Mouse (Mus musculus) c-Kit-positive CD71-positive TER-119-positive erythroid progenitor cells, embryonic 14.5 days (primary cell): Measurements from ENCODE around the gene Actb.

Experiments used
- DNase-seq: peaks from one replicate; pipeline ENCODE4 v3.0.0-alpha.2; 2013; ENCODE audit warnings: low spot score

Gene Actb

DNA sequence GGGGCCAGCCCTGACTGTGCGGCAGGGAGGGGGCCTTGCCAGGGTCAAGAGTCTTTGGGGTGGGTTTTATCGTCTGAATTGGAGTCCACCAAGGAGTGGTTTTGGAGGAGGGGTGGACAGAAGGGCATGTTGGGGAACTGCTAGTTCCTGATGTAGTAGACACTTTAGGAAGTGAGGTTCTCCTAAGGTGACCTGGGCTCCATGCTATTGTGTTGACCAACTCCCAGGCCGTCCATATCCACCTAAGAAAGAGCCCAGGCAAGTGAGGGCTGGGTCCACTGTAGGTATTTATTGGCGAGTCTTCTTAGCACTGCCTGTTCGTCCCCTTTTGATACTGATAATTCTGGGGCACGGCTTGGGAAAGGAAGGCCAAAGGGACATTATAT is 14.5 kb upstream of the Actb start:
- no peak for DNase-seq

DNA sequence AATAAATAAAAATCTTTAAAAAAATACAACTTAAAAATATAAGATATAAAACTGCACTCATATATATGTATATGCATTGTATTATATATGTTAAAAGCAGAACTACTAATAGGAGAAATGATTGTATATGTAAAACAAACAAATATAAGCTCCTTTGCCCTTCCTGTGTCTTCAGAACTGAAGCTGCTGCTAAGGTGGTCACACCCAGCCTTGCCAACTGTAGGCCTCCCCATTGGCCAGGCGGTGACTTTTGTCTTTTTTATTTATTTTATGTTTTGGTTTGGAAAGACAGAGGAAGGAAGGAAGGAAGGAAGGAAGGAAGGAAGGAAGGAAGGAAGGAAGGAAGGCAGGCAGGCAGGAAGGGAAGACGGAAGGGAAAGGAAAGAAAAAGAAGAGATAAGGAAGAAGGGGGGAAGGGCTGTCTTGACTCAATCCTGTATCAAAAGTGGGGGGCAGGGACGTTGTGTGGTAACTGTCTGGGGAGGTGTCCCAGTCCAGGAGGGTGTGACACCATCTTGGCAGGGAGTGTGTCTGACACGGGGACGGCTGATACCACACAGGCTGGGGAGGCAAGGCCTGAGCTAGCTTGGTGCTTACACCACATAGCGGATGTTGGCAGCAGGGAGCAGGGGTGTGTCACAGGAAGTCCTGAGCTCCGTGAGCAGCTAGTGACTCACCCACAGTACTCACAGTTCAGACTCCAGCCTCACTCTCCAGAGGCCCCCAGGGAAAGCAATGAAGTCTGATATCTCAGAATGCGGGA is 13.9 kb upstream of the Actb start:
- peak; percentile 95 for DNase-seq

DNA sequence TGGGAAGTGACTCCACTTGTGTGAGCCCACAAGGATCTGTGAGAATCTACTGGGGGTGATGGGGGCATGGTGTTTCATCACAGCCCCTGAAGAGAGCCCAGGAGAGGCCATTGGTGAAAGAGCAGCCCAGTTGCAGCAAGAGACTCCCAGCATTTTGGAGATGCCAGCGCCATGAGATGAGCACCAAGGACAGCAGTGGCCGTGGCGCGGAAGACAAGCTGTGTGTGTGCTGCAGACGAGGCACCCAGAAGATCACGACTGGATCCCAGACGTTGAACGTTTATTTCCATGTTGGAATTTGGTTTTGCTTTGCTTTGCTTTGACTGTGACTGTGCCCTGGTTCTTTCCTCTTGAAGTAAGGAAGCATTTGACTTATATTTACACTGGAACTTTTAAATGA is 10.8 kb upstream of the Actb start:
- no peak for DNase-seq

DNA sequence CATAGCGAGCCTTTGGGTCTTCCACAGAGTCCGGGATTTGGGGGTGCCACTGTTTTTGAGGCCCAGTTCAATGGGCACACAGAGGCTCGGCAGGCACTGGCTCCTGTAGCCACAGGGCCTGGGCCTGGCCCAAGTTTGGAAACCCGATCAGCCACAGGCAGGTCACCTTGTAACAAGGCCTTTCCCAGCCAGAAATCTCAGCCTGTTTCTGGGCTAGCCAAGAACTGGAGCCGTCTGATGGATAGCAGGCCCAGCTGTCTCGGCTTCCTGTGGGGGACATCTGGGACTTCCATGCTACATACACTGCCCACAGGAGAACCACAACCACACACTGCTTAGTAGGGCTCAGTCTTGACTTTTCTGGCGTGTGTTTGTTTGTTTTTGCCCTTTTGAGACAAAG is 10.0 kb upstream of the Actb start:
- no peak for DNase-seq

DNA sequence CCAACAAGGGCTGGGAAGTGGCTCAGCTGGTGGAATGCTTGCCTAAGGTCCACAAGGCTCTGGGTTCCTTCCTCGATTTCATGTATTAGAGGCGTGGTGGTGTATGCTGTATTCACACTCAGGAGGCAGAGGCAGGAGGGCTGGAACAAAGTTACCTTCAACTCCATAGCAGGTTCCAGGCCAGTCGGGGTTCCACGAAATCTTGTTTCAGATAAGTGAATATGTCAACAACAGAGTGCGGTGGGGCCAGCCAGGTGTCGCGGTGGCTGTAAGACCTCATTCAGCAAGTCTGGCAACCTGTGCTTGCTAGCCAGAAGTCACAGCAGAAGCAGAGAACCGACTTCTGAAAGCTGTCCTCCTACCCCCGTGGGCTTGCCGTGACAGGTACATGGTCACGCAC is 8.7 kb upstream of the Actb start:
- DNase-seq = no peak

DNA sequence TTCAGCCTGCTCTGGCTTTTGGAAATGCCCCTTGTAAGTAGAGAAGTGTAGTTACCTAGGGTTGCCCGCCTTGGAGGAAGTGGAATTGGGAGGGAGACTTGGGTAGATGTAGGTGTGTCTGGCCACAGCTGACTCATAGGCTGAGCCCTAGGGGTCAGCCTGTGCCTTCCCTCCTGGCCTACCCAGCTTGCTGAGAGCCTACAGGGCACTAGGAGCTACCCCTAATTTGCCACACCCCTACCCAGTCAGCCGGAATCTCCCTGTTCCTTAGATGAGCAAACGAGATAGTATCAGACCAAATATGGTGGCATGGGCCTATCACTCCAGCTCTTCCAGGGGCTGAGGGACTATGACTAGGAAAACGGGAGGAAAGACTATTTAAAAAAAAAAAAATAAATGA is 6.2 kb upstream of the Actb start:
- no peak for DNase-seq

DNA sequence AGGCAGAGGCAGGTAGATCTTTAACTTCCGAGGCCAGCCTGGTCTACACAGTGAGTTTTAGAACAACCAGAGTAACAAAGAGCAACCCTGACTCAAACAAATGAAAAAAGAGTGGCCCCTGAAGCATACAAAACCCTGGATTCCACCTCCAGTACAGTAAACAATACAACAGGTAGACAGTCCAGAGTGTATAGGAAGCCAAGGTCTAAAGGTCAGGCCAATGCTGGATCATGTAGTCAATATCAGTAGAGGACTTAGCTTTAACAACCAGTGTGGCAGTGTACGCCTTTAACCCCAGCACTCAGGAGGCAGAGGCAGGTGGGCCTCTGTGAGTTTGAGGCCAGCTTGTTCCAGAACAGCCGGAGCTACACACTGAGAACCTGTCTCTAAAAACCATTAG is 5.8 kb upstream of the Actb start:
- no peak for DNase-seq

DNA sequence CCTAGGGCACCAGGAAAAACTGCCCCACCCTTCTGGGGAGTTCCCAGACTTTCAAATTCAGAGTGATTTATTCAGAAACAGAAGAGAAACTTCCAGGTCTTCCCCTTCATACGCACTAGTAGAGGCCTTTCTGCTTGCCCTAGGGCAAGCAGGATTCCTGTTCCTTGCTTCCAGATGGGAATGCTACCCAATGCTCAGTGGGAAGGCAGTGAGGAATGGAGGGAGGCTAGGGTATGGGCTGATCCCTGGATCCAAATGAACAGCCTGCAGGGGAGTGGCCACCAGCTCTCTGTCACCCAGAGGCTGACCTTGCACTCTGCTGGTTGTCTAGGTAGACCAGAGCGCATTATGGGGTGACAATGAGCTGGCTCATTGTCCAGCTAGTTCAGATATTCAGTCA is 5.1 kb upstream of the Actb start:
- no peak for DNase-seq

DNA sequence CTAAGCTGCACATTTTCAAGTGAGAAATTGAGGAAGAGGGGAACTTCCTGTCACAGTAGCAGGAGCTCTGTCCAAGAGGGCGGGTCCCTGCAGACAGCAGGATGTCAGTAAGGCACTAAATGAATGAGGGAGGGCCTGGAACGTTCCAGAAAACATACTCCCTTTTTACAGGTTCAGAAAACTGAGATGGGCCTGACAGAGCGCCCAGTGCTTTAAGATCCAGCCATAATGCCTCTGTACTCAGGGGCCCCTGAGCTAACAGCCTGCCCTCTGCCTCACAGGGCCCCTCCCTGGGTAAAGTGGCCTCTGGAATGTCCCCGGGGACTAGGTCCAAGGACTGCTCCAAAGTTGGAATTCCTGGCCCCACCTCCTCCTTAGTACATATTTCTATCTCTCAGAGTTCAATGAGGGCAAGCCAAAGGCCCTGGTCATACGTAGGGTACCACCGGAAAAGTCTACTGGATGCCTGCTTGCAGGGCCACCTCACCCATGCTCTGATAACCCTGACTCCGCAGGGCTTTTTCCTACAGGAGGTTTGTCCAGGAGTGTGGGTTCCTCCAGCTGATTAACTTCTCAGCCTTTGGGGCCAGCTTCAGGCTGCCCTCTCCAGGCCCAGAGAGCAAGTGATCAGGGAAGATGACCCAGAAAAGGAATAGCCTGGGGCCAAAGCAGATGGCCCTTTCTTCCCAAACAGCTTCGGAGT is 3.2 kb upstream of the Actb start:
- DNase-seq = no peak

DNA sequence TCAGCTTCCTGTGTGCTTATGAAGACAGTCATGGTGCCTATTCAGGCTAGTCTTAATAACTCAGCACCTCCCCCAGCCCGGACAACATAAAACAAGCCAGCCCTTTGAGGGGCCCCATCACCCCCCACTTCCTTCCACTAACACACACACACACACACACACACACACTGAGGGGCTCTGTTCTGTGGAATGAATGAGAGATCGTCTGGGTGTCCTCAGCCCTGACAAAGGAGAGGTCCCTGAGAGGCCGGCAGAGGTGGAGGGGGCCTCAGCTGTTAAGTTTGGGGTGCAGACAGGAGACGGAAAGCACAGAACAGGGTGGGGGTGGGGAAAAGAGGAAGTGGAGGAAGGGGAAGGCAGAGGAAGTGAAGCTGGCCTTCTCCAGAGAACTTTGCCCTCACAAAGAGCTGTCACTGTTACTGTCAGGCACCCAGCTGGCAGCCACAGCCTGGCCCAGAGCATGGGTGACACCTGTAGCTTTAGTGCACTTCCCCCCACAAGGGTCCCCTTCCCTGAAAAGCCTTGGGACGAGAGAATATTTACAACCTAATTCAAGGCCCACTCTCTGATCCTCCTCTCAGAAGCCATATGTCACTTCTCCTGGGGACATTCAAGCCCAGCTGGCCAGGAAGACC is 2.5 kb upstream of the Actb start:
- DNase-seq = no peak

DNA sequence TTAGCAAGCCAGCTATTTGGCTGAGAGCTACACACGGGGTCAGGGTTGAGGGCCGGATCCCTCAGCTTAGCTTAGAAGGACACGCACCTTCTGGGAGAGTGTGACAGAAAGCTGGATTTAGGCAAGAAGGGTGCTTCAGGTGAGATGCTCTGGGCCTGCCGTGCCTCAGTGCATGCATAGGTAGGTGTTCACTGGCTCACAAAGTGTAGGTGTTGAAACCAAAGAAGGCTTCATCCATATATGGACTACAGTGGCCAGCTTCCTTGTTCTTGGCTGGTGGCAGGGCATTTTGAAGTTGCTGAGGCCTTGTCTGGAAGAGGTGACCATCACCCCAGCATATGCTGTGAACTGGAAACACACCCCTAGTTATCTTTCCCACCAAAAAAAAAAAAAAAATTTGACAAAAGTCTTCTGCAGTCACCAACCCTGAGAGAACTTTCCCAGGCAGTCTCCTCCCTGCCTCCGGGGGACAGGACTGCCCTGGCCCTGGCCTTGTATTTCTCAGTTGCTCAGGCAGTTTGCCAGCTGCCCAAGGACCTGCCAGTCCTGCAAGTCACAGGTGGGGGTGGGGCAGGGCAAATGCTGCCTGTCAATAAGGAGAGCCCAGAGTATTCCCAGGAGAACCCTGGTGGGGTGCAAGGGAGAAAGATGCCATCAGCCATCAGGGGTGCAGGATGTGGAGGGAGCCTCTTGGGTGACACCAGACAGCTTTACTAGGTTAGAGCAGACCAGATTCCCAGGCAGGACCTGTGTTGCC is 1.4 kb upstream of the Actb start:
- no peak for DNase-seq

DNA sequence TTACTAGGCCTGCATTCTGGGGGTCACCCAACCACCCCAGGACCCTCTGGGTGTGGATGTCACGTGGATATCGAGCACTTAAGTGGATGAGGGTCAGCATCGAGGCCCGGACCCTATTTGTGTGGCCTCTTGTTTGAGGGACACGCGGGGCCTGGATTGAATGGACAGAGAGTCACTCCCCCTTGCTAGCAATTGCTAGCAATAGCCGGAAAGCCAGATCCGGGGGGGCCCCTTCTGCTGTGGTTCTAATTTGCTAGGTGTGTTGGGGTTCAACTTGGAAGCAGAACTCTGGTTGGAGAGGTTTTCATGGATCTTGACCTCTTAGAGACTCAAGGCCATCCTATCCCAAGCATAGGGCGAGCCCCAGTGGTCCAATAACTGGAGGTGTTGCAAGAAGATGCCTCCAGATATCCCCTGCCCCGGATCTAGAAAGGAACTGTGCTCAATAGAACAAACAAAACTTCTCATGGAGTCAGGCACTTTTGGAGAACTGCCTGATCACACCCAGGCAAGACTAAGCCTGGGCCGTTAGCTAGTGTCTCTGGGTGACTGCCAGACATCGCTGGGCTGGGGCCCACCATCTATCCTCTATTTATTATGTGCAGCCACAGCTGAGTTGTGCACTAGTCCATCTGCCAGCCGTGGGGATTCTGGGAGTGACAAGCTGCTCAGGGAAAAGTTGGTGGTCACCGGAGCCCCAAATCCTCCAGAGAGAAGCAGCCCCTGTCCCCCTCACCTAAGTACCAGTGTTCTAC is 671 bp upstream of the Actb start:
- no peak for DNase-seq

DNA sequence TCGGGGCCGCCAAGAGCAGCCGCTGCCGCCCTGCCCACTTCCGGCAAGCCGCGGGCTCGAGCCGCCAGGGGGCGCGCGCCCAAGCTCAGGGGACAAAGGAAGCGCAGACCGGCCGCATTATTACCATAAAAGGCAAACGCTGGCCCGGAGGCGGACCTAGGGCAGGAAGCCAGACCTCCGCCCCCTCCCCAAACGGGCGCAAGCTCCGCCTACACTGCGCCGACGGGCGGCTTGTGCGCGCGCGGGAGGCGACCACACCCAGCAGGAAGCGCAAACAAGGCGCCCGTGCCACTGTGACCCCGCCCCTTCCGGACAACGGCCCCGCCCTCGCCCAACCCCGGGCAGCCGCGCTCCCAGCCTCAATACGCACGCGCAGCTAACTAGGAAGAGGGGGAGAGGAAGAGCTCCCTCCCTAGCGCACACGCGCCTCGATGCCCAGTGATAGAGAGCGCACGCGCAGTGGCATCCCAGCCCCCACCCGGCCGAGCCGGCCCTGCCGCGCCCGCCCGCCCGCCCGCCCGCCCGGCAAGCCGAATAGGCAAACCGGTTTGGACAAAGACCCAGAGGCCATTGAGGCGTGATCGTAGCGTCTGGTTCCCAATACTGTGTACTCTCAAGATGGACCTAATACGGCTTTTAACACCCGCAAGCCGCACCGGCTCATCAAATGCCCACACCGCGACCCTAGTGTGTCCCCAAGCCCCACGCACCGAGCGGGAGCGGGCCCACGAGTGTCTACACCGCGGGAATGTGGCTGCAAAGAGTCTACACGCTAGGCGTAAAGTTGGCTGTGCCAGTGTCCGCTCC is 626 bp downstream of the Actb start:
- DNase-seq = peak; percentile 94

DNA sequence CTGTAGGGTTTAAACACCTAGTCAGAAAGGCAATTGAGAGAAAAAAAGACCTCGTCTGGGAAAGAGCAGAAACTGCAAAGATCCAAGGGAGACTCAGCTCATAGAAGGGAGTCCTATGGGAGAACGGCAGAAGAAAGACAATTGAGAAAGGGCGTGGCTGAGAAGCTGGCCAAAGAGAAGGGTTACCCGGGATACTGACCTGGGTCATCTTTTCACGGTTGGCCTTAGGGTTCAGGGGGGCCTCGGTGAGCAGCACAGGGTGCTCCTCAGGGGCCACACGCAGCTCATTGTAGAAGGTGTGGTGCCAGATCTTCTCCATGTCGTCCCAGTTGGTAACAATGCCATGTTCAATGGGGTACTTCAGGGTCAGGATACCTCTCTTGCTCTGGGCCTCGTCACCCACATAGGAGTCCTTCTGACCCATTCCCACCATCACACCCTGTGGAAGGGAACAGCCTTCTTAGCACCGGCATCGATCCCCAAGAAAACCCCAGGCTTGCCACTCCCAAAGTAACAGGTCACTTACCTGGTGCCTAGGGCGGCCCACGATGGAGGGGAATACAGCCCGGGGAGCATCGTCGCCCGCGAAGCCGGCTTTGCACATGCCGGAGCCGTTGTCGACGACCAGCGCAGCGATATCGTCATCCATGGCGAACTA is 1.4 kb downstream of the Actb start:
- DNase-seq = no peak

DNA sequence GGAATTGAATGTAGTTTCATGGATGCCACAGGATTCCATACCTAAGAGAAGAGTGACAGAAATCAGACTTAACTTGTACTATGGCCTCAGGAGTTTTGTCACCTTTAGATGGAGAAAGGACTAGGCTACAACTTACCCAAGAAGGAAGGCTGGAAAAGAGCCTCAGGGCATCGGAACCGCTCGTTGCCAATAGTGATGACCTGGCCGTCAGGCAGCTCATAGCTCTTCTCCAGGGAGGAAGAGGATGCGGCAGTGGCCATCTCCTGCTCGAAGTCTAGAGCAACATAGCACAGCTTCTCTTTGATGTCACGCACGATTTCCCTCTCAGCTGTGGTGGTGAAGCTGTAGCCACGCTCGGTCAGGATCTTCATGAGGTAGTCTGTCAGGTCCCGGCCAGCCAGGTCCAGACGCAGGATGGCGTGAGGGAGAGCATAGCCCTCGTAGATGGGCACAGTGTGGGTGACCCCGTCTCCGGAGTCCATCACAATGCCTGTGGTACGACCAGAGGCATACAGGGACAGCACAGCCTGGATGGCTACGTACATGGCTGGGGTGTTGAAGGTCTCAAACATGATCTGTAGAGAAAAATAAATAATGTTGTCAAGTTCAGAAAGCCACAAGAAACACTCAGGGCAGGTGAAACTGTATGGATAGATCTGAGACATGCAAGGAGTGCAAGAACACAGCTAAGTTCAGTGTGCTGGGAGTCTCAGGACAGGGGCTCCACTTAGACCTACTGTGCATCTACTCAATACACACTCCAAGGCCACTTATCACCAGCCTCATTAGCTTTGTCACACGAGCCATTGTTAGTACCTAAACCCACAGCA is 2.1 kb downstream of the Actb start:
- DNase-seq = no peak

DNA sequence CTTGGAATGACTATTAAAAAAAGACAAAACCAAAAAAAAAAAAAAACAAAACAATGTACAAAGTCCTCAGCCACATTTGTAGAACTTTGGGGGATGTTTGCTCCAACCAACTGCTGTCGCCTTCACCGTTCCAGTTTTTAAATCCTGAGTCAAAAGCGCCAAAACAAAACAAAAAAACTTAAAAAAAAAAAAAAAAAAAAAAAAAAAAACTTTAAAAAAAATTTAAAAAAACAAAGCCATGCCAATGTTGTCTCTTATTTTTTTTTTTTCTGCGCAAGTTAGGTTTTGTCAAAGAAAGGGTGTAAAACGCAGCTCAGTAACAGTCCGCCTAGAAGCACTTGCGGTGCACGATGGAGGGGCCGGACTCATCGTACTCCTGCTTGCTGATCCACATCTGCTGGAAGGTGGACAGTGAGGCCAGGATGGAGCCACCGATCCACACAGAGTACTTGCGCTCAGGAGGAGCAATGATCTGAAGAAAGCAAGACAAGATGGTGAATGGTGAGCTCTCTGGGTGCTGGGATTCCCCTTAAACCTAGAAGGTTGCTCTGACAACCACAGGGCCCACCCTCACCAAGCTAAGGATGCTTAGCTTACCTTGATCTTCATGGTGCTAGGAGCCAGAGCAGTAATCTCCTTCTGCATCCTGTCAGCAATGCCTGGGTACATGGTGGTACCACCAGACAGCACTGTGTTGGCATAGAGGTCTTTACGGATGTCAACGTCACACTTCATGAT is 2.9 kb downstream of the Actb start:
- no peak for DNase-seq

DNA sequence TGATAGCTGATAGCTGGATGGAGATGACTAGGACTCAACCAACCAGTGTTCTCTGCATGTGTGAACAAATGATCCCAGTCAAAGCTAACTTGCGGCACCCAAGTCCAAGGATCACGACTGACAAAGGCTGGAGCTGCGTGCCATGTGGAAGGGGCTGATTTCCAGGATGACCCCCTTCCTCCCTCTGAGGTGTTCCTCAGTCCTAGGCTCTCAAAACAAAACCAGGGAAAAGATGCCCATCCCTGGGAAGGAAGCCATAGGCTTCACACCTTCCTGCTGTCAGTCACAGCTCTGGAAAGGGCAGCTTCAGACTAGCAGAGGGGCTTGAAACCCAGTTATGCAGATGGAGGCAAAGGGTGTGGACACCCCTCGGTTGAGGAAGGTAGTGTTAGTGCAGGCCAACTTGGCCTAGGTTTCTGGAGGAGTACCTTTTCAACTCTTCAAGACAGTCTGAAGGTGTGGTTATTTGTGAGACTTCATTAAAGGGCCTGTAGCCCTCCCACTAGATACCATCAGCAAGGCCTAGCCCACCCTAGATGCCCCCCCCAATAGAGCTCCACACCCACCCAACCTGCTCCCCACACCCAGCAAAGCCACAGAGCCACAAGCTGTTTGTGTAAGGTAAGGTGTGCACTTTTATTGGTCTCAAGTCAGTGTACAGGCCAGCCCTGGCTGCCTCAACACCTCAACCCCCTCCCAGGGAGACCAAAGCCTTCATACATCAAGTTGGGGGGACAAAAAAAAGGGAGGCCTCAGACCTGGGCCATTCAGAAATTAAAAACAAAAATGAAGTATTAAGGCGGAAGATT is 3.8 kb downstream of the Actb start:
- no peak for DNase-seq

DNA sequence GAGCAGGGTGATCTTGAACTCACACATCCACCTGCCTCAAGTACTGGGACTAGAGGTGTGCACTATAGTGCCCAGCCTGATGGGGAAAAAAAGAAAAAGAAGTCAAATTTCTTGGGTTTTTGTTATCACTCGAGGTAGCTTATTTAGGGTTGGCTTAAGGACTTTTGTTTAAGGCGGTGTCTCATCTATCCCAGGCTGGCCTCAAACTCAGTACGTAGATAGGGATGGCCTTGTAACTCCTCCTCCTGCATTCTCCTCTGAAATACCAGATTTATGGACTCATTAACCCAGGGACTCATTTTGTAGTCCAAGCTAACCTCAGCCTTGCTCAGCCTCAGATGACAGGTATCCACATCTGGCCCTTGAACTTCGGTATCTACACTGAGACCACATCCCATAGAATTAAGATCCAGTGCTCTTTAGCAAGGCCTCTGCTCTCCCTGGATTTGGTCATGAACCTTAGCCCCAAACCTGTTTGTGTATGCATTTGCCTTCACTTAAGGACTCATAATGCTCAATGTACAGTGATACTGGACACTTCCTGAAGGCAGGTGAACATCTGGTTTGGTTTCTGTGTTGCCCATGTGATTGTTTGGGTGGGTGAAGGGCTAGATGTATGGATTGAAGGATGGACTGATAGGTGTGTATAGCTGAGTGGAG is 4.6 kb downstream of the Actb start:
- DNase-seq = no peak
